Mouse (Mus musculus) cortical plate, adult 2 months (tissue): ENCODE measurements around the gene Actn1. TPM values are rescaled to one million over a fixed set of nuclear protein-coding genes. Genes with fewer than 3 reads are reported as not detected.

Experiments used
- H3K27ac ChIP-seq: fragments of 200-500 bp; 2 replicates; pipeline ENCODE4 v1.5.1; 2012; ENCODE audit warnings: low read length, control low read depth, inconsistent platforms; ENCODE audit not compliant: insufficient read depth
- H3K4me1 ChIP-seq: fragments of 200-500 bp; 2 replicates; pipeline ENCODE4 v1.6.1; 2011; ENCODE audit warnings: low read length; ENCODE audit not compliant: control insufficient read depth, insufficient read depth
- H3K4me3 ChIP-seq: fragments of 200-500 bp; 2 replicates; pipeline ENCODE4 v1.5.1; 2011; ENCODE audit warnings: mild to moderate bottlenecking, low read length, control low read depth; ENCODE audit not compliant: insufficient read depth
- CTCF ChIP-seq: fragments of 200-500 bp; IDR thresholded peaks from 2 replicates; pipeline ENCODE4 v1.5.1; 2011; ENCODE audit warnings: mild to moderate bottlenecking, control low read depth, low read length; ENCODE audit not compliant: insufficient read depth; ENCODE audit errors: extremely low read depth
- POLR2A ChIP-seq: fragments of 200-500 bp; IDR thresholded peaks from 2 replicates; pipeline ENCODE4 v1.6.1; 2011; ENCODE audit warnings: mild to moderate bottlenecking, low read length, control low read depth; ENCODE audit not compliant: insufficient read depth; ENCODE audit errors: extremely low read depth
- polyA plus RNA-seq: library from polyadenylated mRNA; depleted of rRNA; stranded (reverse); fragments of >200 nt; gene quantifications from 2 replicates; pipeline ENCODE4 v1.2.3, GENCODE M21; 2012

The Actn1 gene
- polyA plus RNA-seq, 1 experiment: 96.3 TPM

DNA sequence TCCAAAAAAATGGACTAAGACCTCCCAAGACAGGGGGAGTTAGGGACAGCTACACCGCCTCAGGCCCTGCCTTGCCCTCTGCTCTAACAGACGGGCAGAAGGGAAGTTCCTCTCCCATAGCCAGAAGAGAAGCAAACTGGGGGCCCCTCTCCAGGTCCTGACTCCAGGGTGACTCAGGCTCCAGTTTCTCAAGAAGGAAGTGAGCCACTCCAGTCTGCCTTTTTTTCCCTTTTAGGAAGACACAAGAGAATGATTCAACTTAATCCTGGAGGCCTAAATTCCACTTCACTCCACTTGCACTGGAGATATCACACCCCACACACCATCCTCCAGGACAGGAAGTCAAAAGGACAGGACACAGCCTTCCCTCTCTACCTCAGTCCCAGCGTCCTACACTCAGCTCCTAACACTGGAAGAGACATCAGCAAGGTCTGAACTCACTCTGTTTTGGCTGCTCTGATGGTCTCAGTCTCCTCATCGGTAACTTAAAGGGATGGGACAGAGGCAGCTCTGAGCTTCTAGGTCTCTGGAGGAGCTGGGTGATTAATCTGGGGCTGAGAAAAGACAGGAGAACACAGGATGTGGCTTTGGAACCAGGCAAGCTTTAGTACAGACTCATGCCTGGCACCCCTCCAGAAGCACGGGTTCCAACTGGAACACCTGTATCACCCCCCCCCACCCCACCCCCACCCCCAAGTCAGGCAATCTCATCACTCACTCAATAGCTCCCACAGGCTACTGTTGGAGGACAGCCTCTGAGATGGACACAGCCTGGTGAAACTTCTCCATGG, 31.0 kb downstream of the Actn1 start:
- TF ChIP-seq POLR2A: no peak
- TF ChIP-seq CTCF: no peak
- H3K4me1 ChIP-seq: peaks cover 12% of the 10 kb centered on the region
- peak overlapping the region; percentile 49; the same call in 1 of the 2 replicates for H3K27ac ChIP-seq
- no peak overlapping the region for H3K4me3 ChIP-seq

DNA sequence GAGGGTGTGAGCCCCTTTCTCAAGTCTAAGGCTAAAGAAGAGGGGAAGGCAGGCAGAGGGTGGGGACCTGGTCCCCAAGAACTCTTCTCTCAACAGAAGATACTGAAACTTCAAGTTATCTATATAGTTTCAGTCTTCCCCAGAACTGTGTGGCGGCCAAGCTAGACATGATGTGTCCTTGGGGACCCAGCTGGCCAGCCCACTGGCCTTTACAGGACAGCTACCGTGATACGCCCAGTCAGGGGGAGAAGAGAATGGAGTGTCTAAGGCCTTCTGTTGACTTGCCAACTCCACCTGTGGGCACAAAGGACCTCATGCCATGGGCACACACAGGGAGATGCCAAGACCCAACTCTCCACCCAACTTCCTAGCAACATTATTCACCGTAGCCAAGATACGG, 31.8 kb downstream of the Actn1 start:
- H3K27ac ChIP-seq: no peak overlapping the region
- H3K4me1 ChIP-seq: peaks cover 13% of the 10 kb centered on the region
- no peak overlapping the region for H3K4me3 ChIP-seq
- TF ChIP-seq CTCF (no peak), POLR2A (no peak)

DNA sequence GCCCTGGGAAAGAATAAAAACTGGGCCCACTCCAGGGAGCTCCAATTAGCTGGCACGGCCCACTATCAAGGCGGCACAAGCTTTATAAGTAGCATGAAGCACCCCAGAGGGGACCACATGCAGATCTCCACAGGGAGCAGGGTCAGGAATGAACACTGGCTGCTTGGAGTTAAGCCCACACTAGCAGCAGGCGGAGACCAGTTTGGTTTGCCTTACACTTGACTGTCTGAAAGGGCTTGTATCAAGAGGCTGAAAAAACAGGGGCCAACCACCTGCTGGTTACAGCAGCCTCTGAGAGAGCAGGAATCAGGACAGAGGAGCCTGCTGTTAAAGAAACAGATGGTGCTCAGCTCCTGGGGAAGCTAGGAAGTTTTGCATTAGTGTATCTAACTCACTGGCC, 32.3 kb downstream of the Actn1 start:
- H3K4me3 ChIP-seq: no peak overlapping the region
- no peak overlapping the region for H3K27ac ChIP-seq
- TF ChIP-seq POLR2A (no peak), CTCF (no peak)
- H3K4me1 ChIP-seq: peaks cover 13% of the 10 kb centered on the region

DNA sequence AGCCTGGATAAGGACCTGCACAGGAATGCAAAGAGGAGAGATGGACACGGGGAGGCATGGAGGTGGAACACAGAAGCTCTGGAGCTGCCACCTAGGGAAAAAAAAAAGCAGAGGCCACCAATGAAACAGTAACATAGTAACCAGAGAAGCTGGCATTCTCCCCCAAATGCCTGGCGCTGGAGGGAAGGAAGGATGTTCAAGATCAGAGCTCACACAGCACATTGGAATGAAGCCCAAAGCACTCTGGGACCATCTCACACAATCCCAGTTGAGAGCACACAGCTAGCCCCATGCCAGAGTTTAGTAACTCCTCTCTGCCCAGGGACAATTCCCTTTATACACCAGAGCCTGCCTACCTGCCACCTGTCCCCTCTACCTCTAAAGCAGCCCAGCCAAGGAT, 34.1 kb downstream of the Actn1 start:
- no peak overlapping the region for H3K4me3 ChIP-seq
- peaks cover 9% of the 10 kb centered on the region for H3K4me1 ChIP-seq
- no peak overlapping the region for H3K27ac ChIP-seq
- TF ChIP-seq POLR2A (no peak), CTCF (no peak)

DNA sequence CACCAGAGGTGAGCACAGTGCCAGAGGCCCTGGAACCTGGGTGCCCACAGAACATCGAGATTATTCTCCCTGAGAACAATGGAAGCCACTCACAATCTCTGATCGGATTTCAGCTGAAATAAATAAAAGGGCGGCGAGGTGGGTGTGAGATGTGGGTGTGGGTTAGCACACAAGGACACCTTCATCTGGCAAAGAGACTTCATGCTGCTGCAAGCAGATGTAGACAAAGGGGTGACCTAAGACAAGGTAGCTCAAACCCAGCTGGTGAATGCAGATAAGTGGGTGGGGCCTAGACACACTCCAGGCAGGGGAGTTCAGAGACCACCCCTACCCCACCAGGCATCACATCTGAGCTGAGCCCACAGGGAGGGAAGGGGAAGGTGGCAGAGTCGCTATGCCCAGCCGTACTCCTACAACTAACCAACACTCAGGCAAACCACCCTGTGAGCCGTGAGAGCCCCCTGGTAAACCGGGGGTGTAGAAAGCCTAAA, 35.9 kb downstream of the Actn1 start:
- TF ChIP-seq CTCF: no peak
- TF ChIP-seq POLR2A: no peak
- H3K27ac ChIP-seq: no peak overlapping the region
- H3K4me1 ChIP-seq: peaks cover 8% of the 10 kb centered on the region
- no peak overlapping the region for H3K4me3 ChIP-seq

DNA sequence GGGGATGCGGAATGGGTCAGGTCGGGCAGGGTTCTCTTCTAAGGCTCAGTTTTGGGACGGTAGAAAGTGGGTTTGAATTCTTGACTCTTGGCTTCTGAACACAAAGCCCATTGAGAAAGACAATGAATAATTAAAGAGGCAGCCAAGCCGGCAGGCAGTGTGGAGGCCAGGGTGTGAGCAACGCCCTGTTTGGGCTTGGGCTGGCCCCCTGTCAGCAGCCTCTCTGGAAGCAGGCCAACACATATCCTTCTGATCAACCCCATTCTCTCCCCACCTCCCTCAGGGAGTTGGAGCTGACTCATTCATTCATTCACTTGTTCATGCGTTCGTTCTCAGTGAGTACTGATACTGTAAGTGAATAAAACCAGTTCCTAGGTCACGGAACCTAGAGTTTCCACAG, 36.7 kb downstream of the Actn1 start:
- Histone ChIP-seq H3K4me1 (peaks cover 6% of the 10 kb centered on the region), H3K4me3 (no peak overlapping the region), H3K27ac (no peak overlapping the region)
- TF ChIP-seq CTCF: no peak
- TF ChIP-seq POLR2A: no peak

DNA sequence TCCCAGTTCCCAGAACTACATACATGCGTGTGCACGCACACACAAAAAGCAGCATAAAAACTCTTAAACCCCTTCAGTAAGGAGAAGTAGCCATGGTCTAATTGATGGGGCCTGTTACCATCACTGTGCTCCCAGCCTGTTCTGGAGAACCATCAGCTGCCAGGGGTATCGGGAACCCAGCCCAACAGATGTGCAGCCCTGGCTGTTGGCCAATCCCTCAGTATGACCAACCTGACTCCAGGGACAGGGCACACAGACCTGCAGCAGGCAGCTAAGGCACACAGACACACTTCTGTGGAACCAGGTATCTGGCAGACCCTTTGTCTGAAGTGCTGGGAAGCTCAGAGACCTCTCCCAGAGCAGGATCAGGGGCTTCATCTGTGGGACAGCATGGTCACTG, 37.7 kb downstream of the Actn1 start:
- Histone ChIP-seq H3K27ac (no peak overlapping the region), H3K4me1 (peaks cover 8% of the 10 kb centered on the region), H3K4me3 (no peak overlapping the region)
- TF ChIP-seq CTCF: no peak
- TF ChIP-seq POLR2A: no peak

DNA sequence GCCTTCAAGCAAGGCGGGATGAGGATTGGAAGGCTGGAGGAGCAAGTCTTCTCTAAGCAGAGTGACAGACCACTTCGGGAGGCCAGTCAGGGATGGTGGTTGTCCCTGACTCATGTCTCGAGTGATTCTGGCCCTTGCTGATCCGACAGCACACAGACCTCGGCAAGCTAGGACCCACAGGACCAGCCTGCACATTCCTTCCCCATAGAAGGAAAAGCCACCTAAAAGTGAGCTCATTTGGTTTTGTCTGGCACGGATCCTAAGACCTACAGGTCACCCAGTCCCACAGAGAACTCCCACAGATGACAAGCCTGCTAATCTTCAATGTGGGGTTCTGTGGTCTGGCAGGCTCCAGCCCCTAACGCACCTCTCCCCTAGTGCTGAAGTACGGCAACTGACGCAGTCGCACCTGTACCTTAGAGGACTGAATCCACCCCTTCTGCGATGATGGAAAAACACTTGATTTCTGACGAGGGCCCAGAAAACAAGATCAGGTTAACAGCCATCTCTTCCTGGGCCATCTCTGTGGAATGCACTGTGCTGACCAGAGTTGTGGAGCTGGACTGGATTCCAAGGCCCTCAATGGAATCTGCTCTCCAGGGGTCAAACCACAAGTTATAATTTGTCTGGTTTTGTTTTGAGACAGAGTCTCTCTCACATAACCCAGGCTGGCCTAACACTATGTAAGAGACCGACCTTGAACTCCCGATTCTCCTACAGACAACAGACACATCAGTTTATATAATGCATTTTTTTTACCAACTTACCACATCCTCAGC, 39.7 kb downstream of the Actn1 start:
- TF ChIP-seq POLR2A (no peak), CTCF (no peak)
- peaks cover 10% of the 10 kb centered on the region for H3K4me1 ChIP-seq
- no peak overlapping the region for H3K27ac ChIP-seq
- no peak overlapping the region for H3K4me3 ChIP-seq

DNA sequence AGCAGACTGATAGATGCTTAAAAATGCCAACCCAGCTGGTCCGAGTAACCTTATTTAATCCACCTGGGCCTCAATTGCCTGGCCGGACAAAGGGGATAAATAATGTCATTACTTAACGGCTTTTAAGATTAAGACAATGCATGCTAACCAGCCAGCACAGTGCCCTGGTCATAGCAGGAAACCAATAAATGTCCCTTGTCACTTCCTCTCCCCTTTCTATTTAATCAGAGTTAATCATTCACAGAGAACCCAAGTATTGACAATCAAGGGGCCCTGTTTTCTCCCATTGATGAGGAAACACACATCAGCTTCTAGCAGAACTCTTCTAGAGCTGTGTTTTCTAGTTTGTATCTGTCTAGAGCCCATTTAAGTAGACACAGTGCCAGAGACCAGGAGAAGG, 41.4 kb downstream of the Actn1 start:
- H3K4me1 ChIP-seq: peaks cover 6% of the 10 kb centered on the region
- TF ChIP-seq CTCF (no peak), POLR2A (no peak)
- no peak overlapping the region for H3K27ac ChIP-seq
- H3K4me3 ChIP-seq: no peak overlapping the region

DNA sequence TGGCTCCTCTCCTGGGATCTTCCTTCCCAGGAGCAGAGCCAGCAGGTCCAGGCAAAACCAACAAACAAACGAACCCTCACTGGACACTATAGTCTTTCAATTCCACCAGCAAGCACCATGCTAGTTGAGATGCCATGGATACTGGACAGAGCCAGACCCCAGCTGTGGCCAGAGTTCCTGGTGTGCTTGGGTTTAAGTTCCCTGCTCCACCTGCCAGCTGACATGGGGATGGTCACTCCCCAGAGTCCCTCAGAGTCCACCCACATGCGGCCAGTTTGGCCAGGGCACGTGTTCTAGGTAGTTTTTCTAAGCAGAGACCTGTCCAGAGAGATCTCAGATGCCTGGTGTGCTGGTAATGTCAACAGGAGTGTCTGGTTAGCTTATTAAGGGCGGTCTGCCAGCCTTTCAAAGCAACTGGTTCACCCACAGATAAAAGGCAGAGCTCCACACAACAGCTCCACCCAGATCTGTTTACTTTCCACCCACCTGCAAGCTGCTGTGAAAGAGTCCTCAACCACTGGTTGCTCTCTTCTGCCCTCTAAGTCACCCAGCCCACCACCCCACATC, 42.0 kb downstream of the Actn1 start:
- peaks cover 6% of the 10 kb centered on the region for H3K4me1 ChIP-seq
- no peak overlapping the region for H3K27ac ChIP-seq
- TF ChIP-seq CTCF (no peak), POLR2A (no peak)
- H3K4me3 ChIP-seq: no peak overlapping the region
